18 mouse cellular contexts compared by ENCODE assay signal in the genomic region with DNA sequence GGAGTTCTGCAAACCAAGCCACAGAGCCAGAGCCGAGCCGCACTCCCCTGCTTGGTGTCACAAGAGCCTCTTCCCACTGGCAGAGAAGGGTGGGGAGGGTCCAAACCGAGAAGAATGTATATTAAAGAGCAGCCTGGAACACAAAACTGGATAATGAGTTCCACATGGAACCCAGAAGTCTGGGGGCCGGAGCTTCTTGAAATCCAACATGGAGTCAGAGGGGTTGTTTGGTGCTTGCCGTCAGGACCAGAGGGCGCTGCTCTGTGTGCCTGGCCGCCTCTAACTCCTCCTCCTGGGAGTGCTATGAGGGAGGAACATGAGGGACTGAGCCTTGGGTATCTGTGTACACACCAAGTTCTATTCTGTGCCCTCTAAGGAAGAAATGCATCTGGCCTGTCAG. TPM values are rescaled to one million over a fixed set of nuclear protein-coding genes. Genes with fewer than 3 reads are reported as not detected.
DNase-seq lines count a peak whose midpoint lies in the region; ATAC-seq and TF ChIP-seq lines count a peak whose summit lies in the region.
"Had no signal": no experiment of that assay in that cellular context is flagged by ENCODE, and none has a peak within 500 bp of the region (broad histone marks: within the 10 kb centered on the region; RNA-seq: fewer than 3 reads in every experiment).

No protein-coding gene starts in this region.

- no peak overlapping the region for H3K27ac ChIP-seq in kidney, embryonic 16.5 days (ENCODE audit: low read length)
- H3K27ac ChIP-seq in ES-E14 (ENCODE audit: insufficient read depth, low read depth, low read length, poor library complexity, severe bottlenecking) = peak overlapping the region; percentile 7; the same call in 1 of the 2 replicates
- H3K27ac ChIP-seq in embryonic facial prominence, embryonic 14.5 days (replicated peaks; ENCODE audit: low read depth, low read length) = peak overlapping the region; percentile 99
- H3K27ac ChIP-seq in liver, postnatal 0 days (ENCODE audit: low read depth) = no peak overlapping the region
- H3K27ac ChIP-seq: macrophage had no signal

- no peak for ATAC-seq in kidney, embryonic 16.5 days (ENCODE audit: low FRiP score, low TSS enrichment)
- no peak for ATAC-seq in embryonic facial prominence, embryonic 14.5 days (ENCODE audit: low read depth)
- no peak for ATAC-seq in liver, postnatal 0 days
- ATAC-seq: forebrain, embryonic 16.5 days; hindbrain, embryonic 16.5 days had no signal

- no peak overlapping the region for H3K4me2 ChIP-seq in kidney, embryonic 16.5 days (replicated peaks; ENCODE audit: low read depth, low read length)
- peak overlapping the region; percentile 38 for H3K4me2 ChIP-seq in embryonic facial prominence, embryonic 14.5 days (ENCODE audit: low read depth, low read length)
- H3K4me2 ChIP-seq in liver, postnatal 0 days (ENCODE audit: low read depth, low read length) = no peak overlapping the region

- peak; percentile 11 for DNase-seq in kidney, postnatal 10 days
- no peak for DNase-seq in ES-E14 (ENCODE audit: low read depth, low spot score)
- DNase-seq in embryonic facial prominence, embryonic 14.5 days (ENCODE audit: low spot score) = peak; percentile 92
- no peak for DNase-seq in liver, postnatal 0 days
- DNase-seq in thymus, postnatal 0 days (ENCODE audit: low spot score) = no peak
- no peak for DNase-seq in retina, postnatal 1 day
- DNase-seq: cerebellum, adult 11-12 months; heart, postnatal 10 days; kidney, adult 18-20 months; kidney, postnatal 4 days; midbrain, embryonic 14.5 days; right cerebral cortex, adult 18-20 months had no signal

- no peak overlapping the region for H3K4me3 ChIP-seq in kidney, embryonic 16.5 days (ENCODE audit: low read length)
- peak overlapping the region; percentile 29 to 32; a peak in 2 of 4 replicates for H3K4me3 ChIP-seq in ES-E14 (ENCODE audit: insufficient read depth in 1 of 2, low read depth in 1 of 2, low read length in 2 of 2, poor library complexity in 1 of 2, severe bottlenecking in 1 of 2)
- no peak overlapping the region for H3K4me3 ChIP-seq in embryonic facial prominence, embryonic 14.5 days (ENCODE audit: low read depth, low read length)
- H3K4me3 ChIP-seq in liver, postnatal 0 days (ENCODE audit: low read depth, low read length) = no peak overlapping the region

- TF ChIP-seq EP300 in liver, postnatal 0 days (IDR thresholded peaks at IDR 0.05; ENCODE audit: low read depth) = no peak

- H3K9me3 ChIP-seq in kidney, embryonic 16.5 days (ENCODE audit: low read length) = no peaks in the 10 kb centered on the region
- no peaks in the 10 kb centered on the region for H3K9me3 ChIP-seq in ES-E14 (ENCODE audit: control insufficient read depth, insufficient read depth, low read depth, low read length)
- no peaks in the 10 kb centered on the region for H3K9me3 ChIP-seq in embryonic facial prominence, embryonic 14.5 days (ENCODE audit: control insufficient read depth, low read length)
- H3K9me3 ChIP-seq in liver, postnatal 0 days (ENCODE audit: low read length) = no peaks in the 10 kb centered on the region

- H3K9ac ChIP-seq in kidney, embryonic 16.5 days (replicated peaks; ENCODE audit: low read length) = no peak overlapping the region
- peak overlapping the region; percentile 53 for H3K9ac ChIP-seq in ES-E14 (ENCODE audit: insufficient read depth, low read depth, low read length, poor library complexity, severe bottlenecking)
- peak overlapping the region; percentile 2; the same call in 1 of the 2 replicates for H3K9ac ChIP-seq in embryonic facial prominence, embryonic 14.5 days (ENCODE audit: low read depth, low read length)
- H3K9ac ChIP-seq in liver, postnatal 0 days (replicated peaks) = no peak overlapping the region

- 0 out of 2 replicates have a peak, but pooled peaks have one; percentile 1 for TF ChIP-seq CTCF in liver, postnatal 0 days (IDR thresholded peaks at IDR 0.05; ENCODE audit: low read depth)

- H3K36me3 ChIP-seq in kidney, embryonic 16.5 days (ENCODE audit: insufficient read depth, low read length) = no peaks in the 10 kb centered on the region
- no peaks in the 10 kb centered on the region for H3K36me3 ChIP-seq in ES-E14 (ENCODE audit: control insufficient read depth, insufficient read depth, low read length, poor library complexity, severe bottlenecking)
- H3K36me3 ChIP-seq in embryonic facial prominence, embryonic 14.5 days (ENCODE audit: control insufficient read depth, insufficient read depth, low read length) = no peaks in the 10 kb centered on the region
- no peaks in the 10 kb centered on the region for H3K36me3 ChIP-seq in liver, postnatal 0 days (replicated peaks; ENCODE audit: insufficient read depth, low read length)

- H3K27me3 ChIP-seq in kidney, embryonic 16.5 days (ENCODE audit: insufficient read depth, low read length) = no peaks in the 10 kb centered on the region
- H3K27me3 ChIP-seq in embryonic facial prominence, embryonic 14.5 days (replicated peaks; ENCODE audit: control insufficient read depth, insufficient read depth, low read length) = no peaks in the 10 kb centered on the region
- H3K27me3 ChIP-seq in liver, postnatal 0 days (ENCODE audit: insufficient read depth, low read length) = no peaks in the 10 kb centered on the region

- WGBS in kidney, embryonic 16.5 days = 52% methylated on average over 7 of the region's 7 CpGs
- 20% methylated on average over 7 of the region's 7 CpGs for WGBS in embryonic facial prominence, embryonic 14.5 days
- WGBS in liver, postnatal 0 days (ENCODE audit: insufficient replicate concordance) = 50% methylated on average over 7 of the region's 7 CpGs

- in situ Hi-C loops in ES-E14 (cut with MboI; ENCODE audit: low sequenced_read_pairs in 2 of 2, unreplicated experiment in 2 of 2) = no loop called here

- peaks cover 49% of the 10 kb centered on the region for H3K4me1 ChIP-seq in kidney, embryonic 16.5 days (ENCODE audit: insufficient read depth, low read length)
- H3K4me1 ChIP-seq in ES-E14 (ENCODE audit: control insufficient read depth in 2 of 2, insufficient read depth in 2 of 2, low read length in 2 of 2, poor library complexity in 1 of 2) = peaks cover 4 to 29% of the 10 kb centered on the region in 2 experiments; a peak in 3 of 4 replicates
- H3K4me1 ChIP-seq in embryonic facial prominence, embryonic 14.5 days (ENCODE audit: control insufficient read depth, insufficient read depth, low read length) = peaks cover 54% of the 10 kb centered on the region
- H3K4me1 ChIP-seq in liver, postnatal 0 days (ENCODE audit: insufficient read depth) = peaks cover 30% of the 10 kb centered on the region

TF ChIP-seq in ES-E14, 5 proteins besides CTCF, POLR2A, EP300 and RAD21:
- no peak for TF ChIP-seq MAFK (IDR thresholded peaks at IDR 0.05; ENCODE audit: insufficient read depth, low read depth, low read length)
- no peak for TF ChIP-seq ZC3H11A (IDR thresholded peaks at IDR 0.05; ENCODE audit: borderline replicate concordance, low read depth, low read length)
- TF ChIP-seq ZNF384 (IDR thresholded peaks at IDR 0.05; ENCODE audit: low read depth, low read length) = no peak
- TF ChIP-seq HCFC1 (IDR thresholded peaks at IDR 0.05; ENCODE audit: borderline replicate concordance, insufficient read depth, low read length) = no peak
- no peak for TF ChIP-seq CHD2 (IDR thresholded peaks at IDR 0.05; ENCODE audit: low read depth, low read length)

RNA-seq across cellular contexts. Expression of gene Lmna, which starts 4.0 kb away (rescaled TPM):
- 89.9 and 100 TPM in 2 replicates for polyA plus RNA-seq in kidney, embryonic 16.5 days (2015; fragmentation: Nextera tagmentation; extraction: Ambion mirVana)
- total RNA-seq in ES-E14 (2012; rRNA removed) = 80.1 and 121 TPM in 2 replicates
- 426 and 482 TPM in 2 replicates for polyA plus RNA-seq in embryonic facial prominence, embryonic 14.5 days (2014; fragmentation: Nextera tagmentation; extraction: Ambion mirVana)
- polyA plus RNA-seq in liver, postnatal 0 days (2015; fragmentation: Nextera tagmentation; extraction: Ambion mirVana) = 68.4 and 73.4 TPM in 2 replicates
- 40.6 and 43.8 TPM in 2 replicates for polyA plus RNA-seq in thymus, postnatal 0 days (2015; fragmentation: Nextera tagmentation; extraction: Ambion mirVana)

RNA-seq across cellular contexts. Expression of gene Mex3a, which starts 26.4 kb away (rescaled TPM):
- 18.6 and 20.7 TPM in 2 replicates for polyA plus RNA-seq in kidney, embryonic 16.5 days (2015; fragmentation: Nextera tagmentation; extraction: Ambion mirVana)
- 24.9 and 29.8 TPM in 2 replicates for total RNA-seq in ES-E14 (2012; rRNA removed)
- 21.5 and 24.7 TPM in 2 replicates for polyA plus RNA-seq in embryonic facial prominence, embryonic 14.5 days (2014; fragmentation: Nextera tagmentation; extraction: Ambion mirVana)
- 0.37 and 0.51 TPM in 2 replicates for polyA plus RNA-seq in liver, postnatal 0 days (2015; fragmentation: Nextera tagmentation; extraction: Ambion mirVana)
- polyA plus RNA-seq in thymus, postnatal 0 days (2015; fragmentation: Nextera tagmentation; extraction: Ambion mirVana) = 8.1 and 10.3 TPM in 2 replicates

RNA-seq across cellular contexts. Expression of gene Rab25, which starts 42.3 kb away (rescaled TPM):
- polyA plus RNA-seq in kidney, embryonic 16.5 days (2015; fragmentation: Nextera tagmentation; extraction: Ambion mirVana) = 17.3 and 23.9 TPM in 2 replicates
- total RNA-seq in ES-E14 (2012; rRNA removed) = 2.1 and 4.0 TPM in 2 replicates
- 33.8 and 38.0 TPM in 2 replicates for polyA plus RNA-seq in embryonic facial prominence, embryonic 14.5 days (2014; fragmentation: Nextera tagmentation; extraction: Ambion mirVana)
- polyA plus RNA-seq in liver, postnatal 0 days (2015; fragmentation: Nextera tagmentation; extraction: Ambion mirVana) = 0.13 and 0.29 TPM in 2 replicates
- polyA plus RNA-seq in thymus, postnatal 0 days (2015; fragmentation: Nextera tagmentation; extraction: Ambion mirVana) = 2.7 and 3.5 TPM in 2 replicates
- total RNA-seq: gastrocnemius, postnatal 10 days; heart, postnatal 10 days; left cerebral cortex, adult 18-20 months had no signal
- polyA plus RNA-seq: forebrain, embryonic 16.5 days; hindbrain, embryonic 16.5 days; macrophage; midbrain, embryonic 14.5 days had no signal

RNA-seq across cellular contexts. Expression of gene Sema4a, which starts 44.8 kb away (rescaled TPM):
- 19.6 and 25.3 TPM in 2 replicates for polyA plus RNA-seq in kidney, embryonic 16.5 days (2015; fragmentation: Nextera tagmentation; extraction: Ambion mirVana)
- total RNA-seq in ES-E14 (2012; rRNA removed) = 8.8 and 10.1 TPM in 2 replicates
- polyA plus RNA-seq in embryonic facial prominence, embryonic 14.5 days (2014; fragmentation: Nextera tagmentation; extraction: Ambion mirVana) = 9.5 and 10.1 TPM in 2 replicates
- 27.3 and 30.0 TPM in 2 replicates for polyA plus RNA-seq in liver, postnatal 0 days (2015; fragmentation: Nextera tagmentation; extraction: Ambion mirVana)
- polyA plus RNA-seq in thymus, postnatal 0 days (2015; fragmentation: Nextera tagmentation; extraction: Ambion mirVana) = 14.6 and 15.1 TPM in 2 replicates

RNA-seq across cellular contexts. Expression of gene Lamtor2, which starts 47.1 kb away (rescaled TPM):
- polyA plus RNA-seq in kidney, embryonic 16.5 days (2015; fragmentation: Nextera tagmentation; extraction: Ambion mirVana) = 189 and 207 TPM in 2 replicates
- total RNA-seq in ES-E14 (2012; rRNA removed) = 108 and 112 TPM in 2 replicates
- polyA plus RNA-seq in embryonic facial prominence, embryonic 14.5 days (2014; fragmentation: Nextera tagmentation; extraction: Ambion mirVana) = 97.9 and 107 TPM in 2 replicates
- 104 and 106 TPM in 2 replicates for polyA plus RNA-seq in liver, postnatal 0 days (2015; fragmentation: Nextera tagmentation; extraction: Ambion mirVana)
- polyA plus RNA-seq in thymus, postnatal 0 days (2015; fragmentation: Nextera tagmentation; extraction: Ambion mirVana) = 150 and 153 TPM in 2 replicates

Comparison
In these comparisons a context has a peak if more than half of its experiments do, and no peak if none do; other contexts are left out.
1. DNase-seq: peak in kidney, postnatal 10 days (single experiment) and embryonic facial prominence, embryonic 14.5 days (single experiment); none in ES-E14 (single experiment), liver, postnatal 0 days (single experiment), thymus, postnatal 0 days (single experiment) and retina, postnatal 1 day (single experiment).
2. H3K27ac ChIP-seq: peak in ES-E14 (single experiment) and embryonic facial prominence, embryonic 14.5 days (single experiment); none in kidney, embryonic 16.5 days (single experiment) and liver, postnatal 0 days (single experiment).
3. H3K4me3 ChIP-seq: peak in ES-E14 (2 of 2); none in kidney, embryonic 16.5 days (single experiment), embryonic facial prominence, embryonic 14.5 days (single experiment) and liver, postnatal 0 days (single experiment).
4. H3K9ac ChIP-seq: peak in ES-E14 (single experiment) and embryonic facial prominence, embryonic 14.5 days (single experiment); none in kidney, embryonic 16.5 days (single experiment) and liver, postnatal 0 days (single experiment).